Mouse (Mus musculus): ENCODE data around the gene Asic5.
A peak's percentile ranks its signal among the peaks of the same experiment; 100 is the strongest.

Gene Asic5

DNA sequence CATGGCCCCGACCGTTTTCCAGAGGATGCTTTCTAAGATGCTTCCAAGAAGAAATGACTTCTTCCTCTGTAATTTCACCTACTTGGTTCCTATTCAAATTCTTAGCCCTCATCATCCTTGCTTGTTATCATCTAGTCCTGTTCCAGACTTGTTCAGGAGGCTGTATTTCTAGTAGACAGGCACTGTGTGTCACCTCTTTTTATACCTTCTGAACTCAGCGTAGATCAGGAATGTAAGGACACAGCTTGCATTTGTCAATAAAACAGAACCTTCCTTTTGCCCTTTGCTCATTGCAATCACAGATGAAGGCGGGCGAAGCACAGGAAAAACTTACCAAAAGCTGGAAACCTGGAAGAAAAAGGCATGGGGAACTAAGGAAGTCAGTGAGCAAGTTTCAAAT is at the start of gene Asic5:
Gene Asic5 (plus strand): TSS at position 301 of the 400 bp plus-strand sequence.
- DNase-seq (ENCODE audit: low read depth, low spot score), result no peak

DNA sequence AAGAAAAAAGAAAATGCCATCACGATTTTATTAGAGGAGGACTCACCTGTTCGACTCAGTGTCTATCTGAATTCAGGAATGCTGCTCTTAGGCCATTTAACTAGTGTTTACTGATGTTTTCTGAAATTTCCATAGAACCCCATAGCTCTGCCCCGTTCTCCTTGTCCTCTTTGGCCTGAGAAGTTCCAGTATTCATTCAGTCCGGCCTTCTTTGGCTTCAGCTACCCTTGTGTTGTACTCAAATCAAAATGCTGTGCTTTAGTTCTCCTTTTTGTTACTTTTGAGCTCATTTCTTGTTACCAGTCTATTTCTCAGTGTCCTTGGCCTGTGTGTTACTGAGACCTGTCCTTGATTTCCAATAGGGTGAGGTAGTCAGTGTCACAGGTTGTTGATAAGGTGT is 48.7 kb upstream of the Asic5 start:
- DNase-seq (ENCODE audit: low read depth, low spot score), result no peak

DNA sequence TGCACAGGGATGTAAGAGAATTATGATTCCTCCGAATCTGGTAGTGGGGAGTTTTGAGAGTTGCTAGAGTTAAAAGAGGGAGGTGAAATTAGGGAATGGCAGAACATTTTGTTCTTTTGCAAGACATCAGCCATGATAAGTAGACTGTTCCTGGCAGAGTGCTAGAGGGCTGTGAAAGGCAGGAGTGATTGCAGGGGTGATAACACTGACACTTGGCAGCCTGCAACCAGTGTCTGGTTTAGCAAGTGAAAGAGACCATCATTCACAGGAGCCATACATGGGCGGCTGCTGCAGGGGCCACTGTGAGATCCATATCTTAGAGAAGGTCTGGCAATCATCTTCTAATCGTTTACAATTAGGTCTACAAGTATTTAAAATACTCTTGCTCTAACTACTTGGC is 43.2 kb upstream of the Asic5 start:
- no peak for DNase-seq (ENCODE audit: low read depth, low spot score)

DNA sequence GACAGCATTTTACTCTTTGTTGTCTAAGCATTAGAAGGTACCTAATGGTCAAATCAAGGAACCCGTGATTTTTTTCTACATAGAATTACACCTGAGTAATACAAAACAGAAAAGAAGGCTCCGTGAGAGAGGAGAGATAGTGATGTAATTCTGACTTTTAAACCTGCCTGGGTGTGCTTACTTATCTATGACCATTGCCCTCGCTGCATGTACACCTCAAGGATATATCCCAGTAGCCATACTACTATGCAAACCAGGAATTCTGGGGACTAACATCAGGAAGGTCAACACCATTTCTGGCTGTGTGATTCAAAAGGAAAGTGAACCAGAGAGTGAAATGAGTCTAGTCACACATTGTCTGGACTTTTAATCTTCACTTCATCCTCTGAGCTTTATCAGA is 39.7 kb upstream of the Asic5 start:
- no peak for DNase-seq (ENCODE audit: low read depth, low spot score)

DNA sequence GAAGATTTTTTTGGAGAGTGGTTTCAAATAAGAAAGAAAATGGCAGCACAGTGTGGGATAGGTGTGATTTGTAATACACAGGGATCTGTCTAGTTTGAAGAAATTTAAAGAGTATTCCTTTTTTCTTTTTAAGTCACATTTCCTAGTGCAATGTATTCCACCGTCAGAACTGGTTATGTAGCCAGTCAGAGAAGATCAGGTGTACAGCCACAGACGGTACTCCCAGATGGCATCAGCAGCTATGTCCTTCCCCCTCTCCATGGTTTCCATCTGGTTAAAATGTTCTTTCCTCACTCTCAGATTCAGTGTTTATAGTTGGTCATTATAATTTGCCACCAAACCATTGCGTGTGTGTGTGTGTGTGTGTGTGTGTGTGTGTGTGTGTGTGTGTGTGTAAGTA is 39.0 kb upstream of the Asic5 start:
- DNase-seq (ENCODE audit: low read depth, low spot score), result no peak

DNA sequence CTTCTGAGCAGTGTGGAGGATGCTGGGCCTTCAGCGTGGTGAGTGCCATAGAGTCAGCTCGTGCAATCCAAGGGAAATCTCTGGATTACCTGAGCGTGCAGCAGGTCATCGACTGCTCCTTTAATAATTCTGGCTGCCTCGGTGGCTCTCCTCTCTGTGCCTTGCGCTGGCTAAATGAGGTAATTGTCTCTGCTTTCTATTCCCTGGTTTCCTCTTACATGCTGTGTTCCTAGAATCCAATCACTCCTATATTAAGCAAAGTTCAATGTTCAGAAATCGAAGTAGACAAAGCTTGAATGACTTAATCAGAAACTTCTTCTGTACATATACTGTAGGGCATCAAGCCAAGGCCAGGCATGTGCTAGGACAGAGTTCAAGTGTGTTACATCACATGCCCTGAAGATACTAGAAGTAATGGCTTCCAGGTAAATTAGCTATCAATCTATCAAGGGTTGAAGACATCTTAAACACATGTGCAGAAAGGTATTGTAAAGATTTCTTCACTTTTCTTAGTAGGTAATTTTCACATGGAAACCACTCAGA is 37.2 kb upstream of the Asic5 start:
- DNase-seq (ENCODE audit: low read depth, low spot score), result no peak

DNA sequence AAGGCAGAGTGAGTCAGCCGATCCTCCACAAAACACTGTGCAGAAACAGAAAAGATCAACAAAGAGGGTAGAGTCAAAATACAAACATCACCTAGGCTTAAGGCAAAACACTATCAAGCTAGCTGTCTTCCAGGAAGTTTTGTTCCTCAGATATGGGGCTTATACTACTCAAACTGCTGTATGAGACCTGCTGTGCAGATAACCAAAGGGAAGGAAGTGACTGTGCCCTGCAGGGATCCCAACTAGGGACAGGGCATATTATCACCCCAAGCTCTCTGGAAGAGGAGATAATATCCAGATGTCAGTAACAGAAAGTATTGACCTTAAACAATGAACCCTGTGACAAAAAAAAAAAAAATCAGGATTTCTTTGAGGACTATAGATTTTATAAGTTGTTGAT is 33.0 kb upstream of the Asic5 start:
- no peak for DNase-seq (ENCODE audit: low read depth, low spot score)

DNA sequence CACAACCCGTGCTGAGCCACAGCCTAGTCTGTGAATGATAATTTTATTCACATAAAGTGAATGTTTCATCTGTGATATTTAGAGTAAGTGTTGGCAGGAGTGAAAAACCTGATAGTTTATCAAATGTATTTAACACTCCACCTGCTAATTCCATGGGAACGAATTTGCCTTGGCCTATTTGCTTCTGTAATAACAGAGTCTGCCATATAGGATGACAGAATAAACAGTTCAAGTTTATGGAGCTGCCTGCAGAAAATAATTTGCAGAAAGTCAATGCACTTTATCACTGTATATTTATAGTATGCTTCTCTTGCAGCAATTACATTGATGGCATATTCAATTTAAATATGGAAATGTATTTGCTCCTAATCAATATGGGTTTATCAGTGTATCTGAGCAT is 30.3 kb upstream of the Asic5 start:
- DNase-seq (ENCODE audit: low read depth, low spot score), result no peak

DNA sequence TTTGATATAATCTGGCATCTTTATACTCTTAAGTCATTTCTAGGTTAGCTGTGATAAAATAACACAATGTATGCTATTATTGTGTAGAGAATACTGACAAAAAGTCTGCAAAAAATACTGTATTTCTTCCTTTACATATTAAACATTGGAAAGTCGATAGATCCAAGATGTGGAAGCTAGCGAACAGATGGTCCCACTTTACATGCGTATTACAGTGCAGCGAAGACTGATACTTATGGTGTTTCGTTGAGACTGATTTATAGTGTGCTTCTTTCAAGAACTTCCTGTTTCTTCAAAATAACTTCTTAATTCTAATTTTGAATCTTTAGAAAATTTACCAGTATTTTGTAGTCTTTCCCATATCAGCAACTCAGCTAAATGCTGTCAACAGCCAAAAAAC is 24.6 kb upstream of the Asic5 start:
- DNase-seq (ENCODE audit: low read depth, low spot score), result no peak

DNA sequence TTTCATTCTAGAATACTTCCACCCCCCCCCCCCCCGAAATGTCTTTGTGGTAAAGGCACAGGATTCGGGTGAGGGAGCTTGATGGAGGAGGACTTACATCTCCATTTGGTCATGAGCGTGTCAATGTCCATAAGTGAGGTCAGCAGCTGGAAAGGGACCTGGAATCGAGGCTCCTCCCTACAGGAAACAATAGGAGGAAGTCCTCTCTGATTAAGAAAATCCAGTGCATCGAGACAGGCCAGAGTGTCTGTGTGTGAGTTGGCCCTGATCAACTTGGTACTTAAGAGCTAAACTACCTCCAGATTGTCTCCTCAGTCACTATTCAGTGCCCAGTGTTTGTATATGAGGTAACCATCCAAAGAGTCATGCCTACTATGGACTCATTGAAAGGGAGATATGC is 20.8 kb upstream of the Asic5 start:
- no peak for DNase-seq (ENCODE audit: low read depth, low spot score)

DNA sequence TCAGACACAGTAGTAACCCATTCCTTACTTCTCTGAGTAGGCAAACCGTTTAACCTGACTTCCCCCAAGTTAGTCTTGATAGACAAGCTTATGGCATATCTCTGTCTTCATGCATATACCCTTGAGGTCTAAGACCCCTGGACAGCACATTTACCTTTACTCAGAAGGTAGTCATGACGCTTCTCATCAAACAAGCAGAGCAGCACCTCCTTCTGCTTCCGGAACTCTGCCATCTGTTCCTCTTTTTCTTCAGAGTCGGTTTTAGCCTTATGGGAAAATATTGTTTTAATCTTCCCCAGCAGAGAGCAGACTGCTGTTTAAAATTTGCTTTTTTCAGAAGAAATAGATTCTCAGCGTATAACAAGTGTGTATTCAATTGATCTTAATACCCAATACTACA is 18.3 kb upstream of the Asic5 start:
- DNase-seq (ENCODE audit: low read depth, low spot score), result no peak

DNA sequence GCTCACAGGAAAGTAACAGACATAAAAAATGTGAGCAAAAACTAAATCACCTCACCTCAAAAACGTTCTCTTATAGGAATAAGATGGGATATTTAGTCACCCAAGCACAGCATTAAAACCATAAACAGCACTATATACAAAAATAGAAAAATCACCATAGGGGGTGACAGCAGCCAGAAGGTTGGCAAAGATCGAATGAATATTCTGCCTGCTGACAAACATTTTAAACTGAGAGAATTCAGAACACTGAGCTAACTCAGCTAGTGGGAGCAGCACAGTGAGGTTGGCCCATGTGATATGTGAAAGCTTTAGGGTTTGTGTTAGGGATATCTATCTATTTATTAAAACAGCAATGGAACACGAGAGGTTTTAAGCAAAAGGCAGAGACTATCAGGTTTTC is 17.5 kb upstream of the Asic5 start:
- DNase-seq (ENCODE audit: low read depth, low spot score), result no peak

DNA sequence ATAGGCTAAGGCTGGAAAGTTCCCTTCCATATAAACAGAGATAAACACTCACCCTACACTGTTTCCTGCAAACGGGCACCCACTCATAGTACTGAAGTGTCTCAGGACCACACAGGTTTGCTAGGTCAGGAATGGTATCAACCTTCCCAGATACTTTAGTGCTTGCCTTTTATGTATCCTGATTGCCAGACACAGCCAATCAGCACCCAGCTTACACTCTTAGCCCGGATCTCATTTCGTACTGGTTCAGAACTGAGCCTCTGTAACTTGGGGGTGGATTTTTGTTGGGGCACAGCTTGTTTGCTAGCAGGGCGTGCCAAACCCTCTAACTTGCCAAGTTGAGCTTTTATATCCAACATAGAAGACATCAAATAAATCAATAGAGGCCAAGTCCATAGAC is 6.5 kb upstream of the Asic5 start:
- no peak for DNase-seq (ENCODE audit: low read depth, low spot score)

DNA sequence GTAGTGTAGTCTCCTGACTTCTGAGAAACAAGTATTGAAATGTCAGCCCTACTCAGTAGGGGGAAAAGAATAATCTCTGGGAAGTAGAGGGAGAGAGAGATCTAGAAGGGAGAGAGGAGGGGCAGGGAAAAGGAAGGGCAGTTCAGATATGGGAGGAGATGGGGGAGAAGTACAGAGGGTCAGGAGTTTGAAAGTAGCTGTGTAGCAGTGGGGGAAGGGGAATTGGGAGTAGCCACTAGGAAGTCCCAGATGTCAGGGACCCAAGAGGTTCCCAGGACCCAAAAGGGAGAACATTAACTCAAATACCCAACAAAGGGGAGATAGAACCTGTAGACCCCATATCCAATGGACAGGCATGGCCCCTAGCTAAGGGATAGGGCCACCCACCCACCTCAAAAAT is 6.0 kb upstream of the Asic5 start, which contains the start of gene Tdo2:
Gene Tdo2 (minus strand): TSS at position 101 of the 400 bp plus-strand sequence.
- no peak for DNase-seq (ENCODE audit: low read depth, low spot score)

DNA sequence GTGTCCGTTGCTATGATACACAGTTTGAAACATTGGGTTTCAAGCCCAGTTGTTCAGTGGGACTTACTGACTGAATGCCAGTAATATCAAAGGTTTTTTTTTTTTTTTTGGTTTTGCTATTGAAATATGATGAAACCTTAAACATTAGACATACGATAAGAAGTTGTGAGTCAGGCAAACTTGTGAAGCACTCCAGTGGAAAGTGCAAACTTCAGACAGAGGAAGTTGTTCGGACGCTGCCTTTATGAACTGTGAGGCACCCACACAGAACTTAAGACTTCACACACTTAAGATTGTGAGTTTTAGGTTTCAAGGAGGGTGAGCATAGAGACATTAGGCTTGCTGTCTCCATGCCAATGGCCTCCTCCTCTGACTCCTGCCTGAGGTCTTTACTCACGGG is 514 bp upstream of the Asic5 start:
- DNase-seq (ENCODE audit: low read depth, low spot score), result no peak

DNA sequence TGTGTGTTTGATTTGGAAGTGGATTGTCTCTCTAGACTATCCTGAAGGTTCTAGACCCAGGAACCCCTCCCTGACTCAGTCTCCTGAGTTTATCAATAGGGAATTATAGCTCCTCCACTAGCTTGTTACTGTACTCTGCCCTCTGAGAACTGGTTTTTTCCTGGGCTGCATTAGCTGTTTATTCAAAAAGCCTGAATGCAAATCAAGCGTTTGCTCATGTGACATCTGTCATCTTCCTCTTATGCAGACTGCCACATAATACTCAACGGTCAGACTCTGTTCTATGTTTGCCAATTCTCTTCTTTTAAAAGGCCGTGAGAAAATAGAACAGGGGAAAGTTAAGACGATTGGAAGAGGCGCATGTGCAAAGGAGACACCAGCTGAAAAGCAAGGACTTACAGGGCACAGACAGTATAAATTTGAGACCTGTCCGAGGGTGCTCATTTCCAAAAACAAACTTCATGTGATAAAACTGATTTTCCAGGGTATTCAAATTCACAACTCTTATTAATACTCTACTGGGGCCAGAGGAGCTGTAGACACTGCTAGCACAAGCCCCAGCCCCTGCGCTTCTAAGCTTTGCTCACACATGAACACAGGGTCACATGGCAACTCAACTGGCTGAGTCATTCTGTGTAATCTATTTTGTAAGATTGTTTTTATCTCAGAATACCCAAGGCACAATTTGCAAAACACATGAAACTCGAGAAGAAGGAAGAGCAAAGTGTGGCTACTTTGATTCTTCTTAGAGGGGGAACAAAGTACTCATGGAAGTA is 1.2 kb downstream of the Asic5 start:
- no peak for DNase-seq (ENCODE audit: low read depth, low spot score)

DNA sequence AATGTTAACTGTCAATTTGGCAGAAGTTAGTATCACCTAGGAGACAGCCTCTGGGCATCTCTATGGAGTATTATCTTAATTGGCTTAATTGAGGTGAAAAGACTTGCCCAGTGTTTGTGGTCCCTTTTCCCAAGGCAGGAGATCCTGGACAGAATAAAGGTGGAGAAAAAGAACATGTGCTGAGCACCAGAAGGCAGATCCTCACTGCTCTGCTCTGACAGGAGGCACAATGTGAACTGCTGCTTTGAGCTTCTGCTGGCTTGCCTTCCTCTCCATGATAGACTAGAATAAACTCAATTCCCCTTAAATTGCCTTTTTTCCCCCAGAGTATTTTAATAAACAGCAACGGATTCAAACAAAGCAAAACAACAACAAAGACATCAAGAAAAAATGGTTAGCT is 3.0 kb downstream of the Asic5 start:
- DNase-seq (ENCODE audit: low read depth, low spot score), result no peak

DNA sequence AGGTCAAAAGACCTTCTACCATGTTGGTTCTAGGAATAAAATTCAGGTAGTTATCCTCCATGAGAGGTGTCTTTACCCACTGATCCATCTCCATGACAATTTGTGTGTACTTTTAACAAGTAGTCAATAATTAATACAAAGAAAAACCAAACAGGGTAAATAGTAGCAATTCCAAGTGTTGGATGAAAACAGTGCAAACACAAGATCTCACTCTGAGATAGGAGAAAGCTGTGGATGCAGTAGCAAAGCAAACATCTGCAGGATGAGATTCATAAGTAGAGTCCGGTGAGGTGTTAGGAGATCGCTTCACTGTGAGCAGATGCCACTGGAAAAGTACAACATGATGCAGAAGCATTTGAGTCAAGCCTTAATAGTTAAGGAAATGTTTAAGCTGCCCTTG is 4.0 kb downstream of the Asic5 start:
- no peak for DNase-seq (ENCODE audit: low read depth, low spot score)

DNA sequence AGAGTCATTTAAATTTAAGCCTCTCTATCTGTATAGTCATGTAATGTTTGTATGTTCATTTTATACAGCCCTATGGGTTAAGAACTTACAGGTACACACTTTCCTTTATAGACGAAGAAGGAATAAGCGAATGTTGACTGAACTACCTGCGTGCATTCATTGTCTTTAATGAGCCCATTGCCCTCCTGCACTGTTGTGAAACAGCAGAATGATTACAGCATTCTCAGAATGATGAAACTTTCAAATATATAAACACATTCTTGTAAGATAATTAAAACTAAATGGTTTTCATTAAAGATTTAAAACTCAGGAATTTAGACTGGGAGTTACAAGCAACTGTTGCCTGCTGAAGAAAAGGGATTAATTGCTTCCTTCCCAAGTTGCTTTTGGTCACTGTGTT is 5.5 kb downstream of the Asic5 start:
- no peak for DNase-seq (ENCODE audit: low read depth, low spot score)

DNA sequence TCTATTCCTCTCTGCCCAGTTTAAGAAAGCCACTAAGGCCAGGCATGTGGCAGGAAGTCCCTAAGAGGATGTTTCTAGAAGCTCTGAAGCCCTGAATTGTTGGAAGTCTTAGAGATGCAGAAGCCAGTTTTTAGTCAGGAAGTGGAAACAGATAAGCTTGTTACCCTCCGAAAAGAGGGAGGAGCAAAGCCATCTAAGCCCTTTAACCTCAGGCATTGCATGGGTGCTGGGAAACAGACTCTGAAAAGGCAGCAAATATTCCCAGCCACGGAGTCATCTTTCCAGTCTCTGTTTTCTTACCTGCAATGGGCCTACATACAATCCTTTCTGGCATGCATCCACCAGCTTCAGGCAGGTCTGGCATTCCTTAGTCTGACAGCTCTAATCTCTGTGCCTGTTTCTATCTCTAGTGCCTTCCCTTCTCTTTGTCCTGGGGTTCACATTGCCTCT is 7.6 kb downstream of the Asic5 start:
- peak; percentile 1 for DNase-seq (ENCODE audit: low read depth, low spot score)

DNA sequence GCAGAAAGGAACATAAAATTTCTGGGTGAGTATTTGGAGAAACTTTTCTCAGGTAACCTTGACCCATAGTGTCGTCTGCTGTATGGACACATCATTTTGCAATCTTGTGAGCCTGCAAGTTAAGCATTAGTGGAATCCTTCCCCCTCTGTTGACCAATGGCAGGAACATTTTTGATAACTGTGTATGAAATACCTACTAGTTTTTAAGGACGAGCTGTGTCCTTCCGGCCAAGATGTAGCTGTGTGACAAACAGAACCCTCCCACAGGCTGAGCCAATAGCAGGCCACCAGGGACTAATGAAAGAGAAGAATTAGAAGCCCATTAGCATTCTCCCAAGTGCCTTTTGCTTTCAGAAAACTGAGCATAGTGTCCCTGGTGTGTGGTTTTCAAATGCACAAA is 8.4 kb downstream of the Asic5 start:
- no peak for DNase-seq (ENCODE audit: low read depth, low spot score)

DNA sequence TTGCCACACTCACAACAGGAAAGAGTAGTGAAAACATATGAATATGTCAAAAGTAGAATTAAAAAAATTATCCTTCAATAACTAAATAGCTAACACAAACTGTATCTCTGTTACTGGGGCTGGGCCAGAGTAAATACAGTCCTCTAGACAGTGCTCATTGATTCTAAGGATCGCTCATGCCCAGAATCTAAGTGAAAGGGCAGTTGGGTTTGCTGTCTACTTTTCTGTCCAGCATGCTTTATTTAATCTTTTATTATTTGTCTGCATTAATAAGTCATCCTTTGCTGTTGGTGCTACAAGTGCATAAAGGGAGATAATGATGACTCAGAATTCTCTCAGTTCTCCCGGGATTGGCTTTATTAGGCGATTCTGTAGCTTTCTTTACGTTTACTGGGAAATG is 13.3 kb downstream of the Asic5 start:
- no peak for DNase-seq (ENCODE audit: low read depth, low spot score)

DNA sequence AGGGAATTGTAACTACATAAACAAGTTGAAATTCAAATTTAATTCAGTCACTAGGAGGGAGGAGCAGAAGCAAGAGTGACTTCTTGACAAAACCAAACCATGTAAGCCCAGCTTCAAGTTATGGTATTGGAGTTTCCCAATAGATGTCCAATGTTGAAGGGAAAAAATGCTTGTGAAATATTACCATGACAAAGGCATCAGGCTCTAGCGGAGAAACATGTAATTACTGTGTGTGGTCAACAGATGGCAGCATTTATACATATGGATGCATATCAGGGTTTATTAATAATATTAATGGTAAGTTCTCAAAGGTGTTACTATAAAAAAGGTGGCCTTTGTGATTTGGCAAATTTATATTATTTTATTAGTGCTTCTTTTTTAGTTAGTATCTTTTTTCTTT is 13.9 kb downstream of the Asic5 start:
- peak; percentile 55 for DNase-seq (ENCODE audit: low read depth, low spot score)

DNA sequence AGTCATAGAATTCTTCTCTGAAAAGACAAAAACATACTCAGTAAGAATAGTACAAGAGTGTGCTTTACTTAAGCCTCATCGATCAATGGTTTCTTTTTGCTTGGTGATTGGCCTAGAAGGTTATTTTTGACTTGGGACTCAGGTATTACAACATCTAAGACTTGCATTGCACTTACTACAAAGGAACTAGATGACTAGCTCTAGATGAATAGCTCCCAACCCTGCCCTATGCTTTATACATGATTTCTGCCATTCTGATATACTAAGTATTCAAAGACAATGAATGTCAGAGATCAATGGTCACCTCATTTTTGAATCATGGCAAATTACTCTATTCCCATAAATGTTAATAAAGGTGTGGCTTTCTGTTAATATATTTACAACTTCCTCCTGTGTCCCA is 24.9 kb downstream of the Asic5 start:
- no peak for DNase-seq (ENCODE audit: low read depth, low spot score)

Measured in CD4-positive, CD25-positive, alpha-beta regulatory T cell, adult 2 months (primary cell).